Mouse (Mus musculus): ENCODE data around the gene Gpa33. TPM values are rescaled to one million over a fixed set of nuclear protein-coding genes. Genes with fewer than 3 reads are reported as not detected.

Gene Gpa33
- polyA plus RNA-seq, 1 experiment: 49.6 TPM

GRCm38 (mm10) chr1:166117866-166118639 is 12.0 kb upstream of the Gpa33 start:
- H3K36me3 ChIP-seq (ENCODE audit: control insufficient read depth, insufficient read depth, low read length, poor library complexity, severe bottlenecking): peaks cover 8% of the 10 kb centered on the region; the same call in 1 of the 2 replicates
- H3K9ac ChIP-seq (ENCODE audit: low read depth, poor library complexity, severe bottlenecking): no peak overlapping the region
- no peak overlapping the region for H3K27ac ChIP-seq (ENCODE audit: insufficient read depth, low read length)
- TF ChIP-seq CTCF (IDR thresholded peaks at IDR 0.05; ENCODE audit: low read depth, low read length): no peak
- no peak for TF ChIP-seq POLR2A (IDR thresholded peaks at IDR 0.05; ENCODE audit: insufficient read depth, low read length)
- no peak for TF ChIP-seq EP300 (IDR thresholded peaks at IDR 0.05; ENCODE audit: insufficient read depth, low read depth, low read length)
- H3K9me3 ChIP-seq (replicated peaks; ENCODE audit: control insufficient read depth, insufficient read depth, low read length, poor library complexity, severe bottlenecking): peaks cover 38% of the 10 kb centered on the region
- no peak overlapping the region for H3K4me3 ChIP-seq (ENCODE audit: low read depth, low read length)
- no peaks in the 10 kb centered on the region for H3K4me1 ChIP-seq (ENCODE audit: control insufficient read depth, insufficient read depth, low read length)
- no peaks in the 10 kb centered on the region for H3K27me3 ChIP-seq (ENCODE audit: control insufficient read depth, insufficient read depth, low read length, poor library complexity, severe bottlenecking)

DNA sequence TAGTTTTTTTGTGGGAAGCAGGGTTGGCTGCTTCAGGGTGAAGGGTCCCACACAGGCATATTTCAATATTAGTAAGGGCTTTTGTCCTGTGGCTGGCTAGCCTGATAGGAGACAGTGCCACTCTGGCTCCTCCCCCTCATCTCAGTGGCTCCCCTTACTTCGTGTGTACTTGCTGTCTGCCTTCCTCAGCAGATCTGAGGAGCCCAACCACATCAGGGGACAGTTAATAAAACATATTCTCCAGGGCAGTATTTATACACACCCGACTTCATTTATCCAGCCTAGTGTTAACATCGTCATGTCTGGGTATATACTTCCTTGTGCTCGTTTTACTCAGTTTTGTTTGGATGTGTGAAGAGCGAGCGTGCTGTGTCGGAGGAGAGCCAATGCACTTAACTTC is 7.9 kb upstream of the Gpa33 start:
- no peaks in the 10 kb centered on the region for H3K27me3 ChIP-seq (ENCODE audit: control insufficient read depth, insufficient read depth, low read length, poor library complexity, severe bottlenecking)
- H3K4me1 ChIP-seq (ENCODE audit: control insufficient read depth, insufficient read depth, low read length): no peaks in the 10 kb centered on the region
- peak overlapping the region; percentile 46; the same call in 1 of the 2 replicates for H3K27ac ChIP-seq (ENCODE audit: insufficient read depth, low read length)
- H3K9ac ChIP-seq (ENCODE audit: low read depth, poor library complexity, severe bottlenecking): no peak overlapping the region
- TF ChIP-seq POLR2A (IDR thresholded peaks at IDR 0.05; ENCODE audit: insufficient read depth, low read length) (no peak), EP300 (IDR thresholded peaks at IDR 0.05; ENCODE audit: insufficient read depth, low read depth, low read length) (no peak), CTCF (IDR thresholded peaks at IDR 0.05; ENCODE audit: low read depth, low read length) (no peak)
- H3K4me3 ChIP-seq (ENCODE audit: low read depth, low read length): no peak overlapping the region
- peaks cover 31% of the 10 kb centered on the region for H3K9me3 ChIP-seq (replicated peaks; ENCODE audit: control insufficient read depth, insufficient read depth, low read length, poor library complexity, severe bottlenecking)
- peaks cover 5% of the 10 kb centered on the region; the same call in 1 of the 2 replicates for H3K36me3 ChIP-seq (ENCODE audit: control insufficient read depth, insufficient read depth, low read length, poor library complexity, severe bottlenecking)

- Histone ChIP-seq H3K36me3 (ENCODE audit: control insufficient read depth, insufficient read depth, low read length, poor library complexity, severe bottlenecking) (peaks cover 5% of the 10 kb centered on the region; the same call in 1 of the 2 replicates), H3K27me3 (ENCODE audit: control insufficient read depth, insufficient read depth, low read length, poor library complexity, severe bottlenecking) (no peaks in the 10 kb centered on the region), H3K4me3 (ENCODE audit: low read depth, low read length) (no peak overlapping the region), H3K27ac (ENCODE audit: insufficient read depth, low read length) (peak overlapping the region; percentile 20; the same call in 1 of the 2 replicates), H3K4me1 (ENCODE audit: control insufficient read depth, insufficient read depth, low read length) (no peaks in the 10 kb centered on the region), H3K9ac (ENCODE audit: low read depth, poor library complexity, severe bottlenecking) (no peak overlapping the region), H3K9me3 (replicated peaks; ENCODE audit: control insufficient read depth, insufficient read depth, low read length, poor library complexity, severe bottlenecking) (peaks cover 30% of the 10 kb centered on the region)
- no peak for TF ChIP-seq EP300 (IDR thresholded peaks at IDR 0.05; ENCODE audit: insufficient read depth, low read depth, low read length)
- TF ChIP-seq CTCF (IDR thresholded peaks at IDR 0.05; ENCODE audit: low read depth, low read length): peak; percentile 27
- TF ChIP-seq POLR2A (IDR thresholded peaks at IDR 0.05; ENCODE audit: insufficient read depth, low read length): no peak
Observed at GRCm38 (mm10) chr1:166123045-166123444, 7.0 kb upstream of the Gpa33 start.

GRCm38 (mm10) chr1:166123751-166124150 is 6.3 kb upstream of the Gpa33 start:
- Histone ChIP-seq H3K27me3 (ENCODE audit: control insufficient read depth, insufficient read depth, low read length, poor library complexity, severe bottlenecking) (no peaks in the 10 kb centered on the region), H3K9ac (ENCODE audit: low read depth, poor library complexity, severe bottlenecking) (peak overlapping the region; percentile 64), H3K9me3 (replicated peaks; ENCODE audit: control insufficient read depth, insufficient read depth, low read length, poor library complexity, severe bottlenecking) (peaks cover 31% of the 10 kb centered on the region), H3K4me1 (ENCODE audit: control insufficient read depth, insufficient read depth, low read length) (no peaks in the 10 kb centered on the region), H3K36me3 (ENCODE audit: control insufficient read depth, insufficient read depth, low read length, poor library complexity, severe bottlenecking) (peaks cover 5% of the 10 kb centered on the region; the same call in 1 of the 2 replicates), H3K4me3 (ENCODE audit: low read depth, low read length) (no peak overlapping the region), H3K27ac (ENCODE audit: insufficient read depth, low read length) (peak overlapping the region; percentile 95)
- TF ChIP-seq CTCF (IDR thresholded peaks at IDR 0.05; ENCODE audit: low read depth, low read length) (no peak), POLR2A (IDR thresholded peaks at IDR 0.05; ENCODE audit: insufficient read depth, low read length) (no peak), EP300 (IDR thresholded peaks at IDR 0.05; ENCODE audit: insufficient read depth, low read depth, low read length) (no peak)

DNA sequence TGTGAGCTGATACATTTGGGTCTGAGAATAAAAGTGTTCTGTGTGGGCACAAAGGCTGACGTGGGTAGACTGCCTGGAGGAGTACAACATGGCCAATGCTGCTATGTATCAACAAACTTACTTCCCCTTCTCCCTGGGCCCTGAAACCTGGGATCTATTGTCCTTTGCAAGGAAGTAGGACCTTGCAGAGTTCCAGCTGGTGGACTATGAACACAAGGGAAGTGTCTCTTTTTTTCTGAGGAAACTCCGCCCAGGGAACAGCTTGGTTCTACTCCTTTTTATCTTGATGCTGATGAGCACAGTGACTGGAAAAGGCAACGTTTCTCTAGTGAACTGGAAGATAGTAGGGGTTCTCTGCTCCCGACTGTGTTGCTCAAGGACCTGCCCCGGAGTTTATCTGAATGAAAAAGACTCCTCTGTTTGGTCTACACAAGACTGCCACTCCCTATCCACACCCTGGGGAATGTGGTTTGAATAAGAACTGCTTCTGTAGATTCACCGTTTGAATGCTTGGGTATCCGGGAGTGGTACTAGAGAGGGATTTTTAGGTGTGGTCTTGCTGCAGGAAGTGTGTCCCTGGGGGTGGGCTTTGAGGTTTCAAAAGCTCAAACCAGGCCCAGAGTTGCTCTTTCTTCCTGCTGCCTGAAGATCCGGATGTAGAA is 5.0 kb upstream of the Gpa33 start:
- Histone ChIP-seq H3K36me3 (ENCODE audit: control insufficient read depth, insufficient read depth, low read length, poor library complexity, severe bottlenecking) (peaks cover 5% of the 10 kb centered on the region; the same call in 1 of the 2 replicates), H3K9ac (ENCODE audit: low read depth, poor library complexity, severe bottlenecking) (peak overlapping the region; percentile 75), H3K9me3 (replicated peaks; ENCODE audit: control insufficient read depth, insufficient read depth, low read length, poor library complexity, severe bottlenecking) (peaks cover 25% of the 10 kb centered on the region), H3K27ac (ENCODE audit: insufficient read depth, low read length) (peak overlapping the region; percentile 100), H3K27me3 (ENCODE audit: control insufficient read depth, insufficient read depth, low read length, poor library complexity, severe bottlenecking) (no peaks in the 10 kb centered on the region), H3K4me1 (ENCODE audit: control insufficient read depth, insufficient read depth, low read length) (no peaks in the 10 kb centered on the region), H3K4me3 (ENCODE audit: low read depth, low read length) (no peak overlapping the region)
- TF ChIP-seq EP300 (IDR thresholded peaks at IDR 0.05; ENCODE audit: insufficient read depth, low read depth, low read length) (peak; percentile 86), CTCF (IDR thresholded peaks at IDR 0.05; ENCODE audit: low read depth, low read length) (no peak), POLR2A (IDR thresholded peaks at IDR 0.05; ENCODE audit: insufficient read depth, low read length) (no peak)

Data from ES-Bruce4 (cell line).